Mouse (Mus musculus) hindbrain, embryonic 15.5 days (tissue): Measurements from ENCODE around the gene Runx1. TPM values are rescaled to one million over a fixed set of nuclear protein-coding genes. Genes with fewer than 3 reads are reported as not detected.

Experiments used
- ATAC-seq: fragments of 200-750 bp; cut with Nextera tagmentation; 2 replicates; pipeline ENCODE4 v1.8.0; 2017; ENCODE audit warnings: low read depth, moderate number of reproducible peaks, moderate TSS enrichment; ENCODE audit not compliant: low FRiP score
- H3K27ac ChIP-seq: fragments of 300-500 bp; sonication (generic); replicated peaks from 2 replicates; pipeline ENCODE4 v1.5.1; 2015; ENCODE audit warnings: mild to moderate bottlenecking, inconsistent platforms
- H3K27me3 ChIP-seq: fragments of 300-500 bp; sonication (generic); 2 replicates; pipeline ENCODE4 v1.6.1; 2015; ENCODE audit warnings: control low read depth, inconsistent platforms
- H3K36me3 ChIP-seq: fragments of 300-500 bp; sonication (generic); 2 replicates; pipeline ENCODE4 v1.6.1; 2015; ENCODE audit warnings: control low read depth, inconsistent platforms
- H3K4me1 ChIP-seq: fragments of 300-500 bp; sonication (generic); replicated peaks from 2 replicates; pipeline ENCODE4 v1.6.1; 2015; ENCODE audit warnings: control low read depth, inconsistent platforms
- H3K4me2 ChIP-seq: fragments of 300-500 bp; sonication (generic); 2 replicates; pipeline ENCODE4 v1.6.1; 2015; ENCODE audit warnings: moderate library complexity, mild to moderate bottlenecking, inconsistent platforms
- H3K4me3 ChIP-seq: fragments of 300-500 bp; sonication (generic); 2 replicates; pipeline ENCODE4 v1.5.1; 2015; ENCODE audit warnings: mild to moderate bottlenecking, inconsistent platforms
- H3K9ac ChIP-seq: fragments of 300-500 bp; sonication (generic); 2 replicates; pipeline ENCODE4 v1.6.1; 2015; ENCODE audit warnings: inconsistent platforms
- H3K9me3 ChIP-seq: fragments of 300-500 bp; sonication (generic); 2 replicates; pipeline ENCODE4 v1.6.1; 2016; ENCODE audit warnings: control low read depth, inconsistent platforms
- WGBS: fragments of 180-500 bp; shearing (Covaris S2); methylation state at CpG from one replicate; pipeline ENCODE4 v1.1.7; 2015; 5-methylcytosine and 5-hydroxymethylcytosine counted together
- polyA plus RNA-seq: library from polyadenylated mRNA; unstranded; fragments of >200 nt; fragmentation: Nextera tagmentation; extraction: Ambion mirVana; gene quantifications from 2 replicates; pipeline ENCODE4 v1.2.1, GENCODE M21; 2015

The Runx1 gene
- polyA plus RNA-seq, 1 experiment from 2014 or later = 1.1 TPM

DNA sequence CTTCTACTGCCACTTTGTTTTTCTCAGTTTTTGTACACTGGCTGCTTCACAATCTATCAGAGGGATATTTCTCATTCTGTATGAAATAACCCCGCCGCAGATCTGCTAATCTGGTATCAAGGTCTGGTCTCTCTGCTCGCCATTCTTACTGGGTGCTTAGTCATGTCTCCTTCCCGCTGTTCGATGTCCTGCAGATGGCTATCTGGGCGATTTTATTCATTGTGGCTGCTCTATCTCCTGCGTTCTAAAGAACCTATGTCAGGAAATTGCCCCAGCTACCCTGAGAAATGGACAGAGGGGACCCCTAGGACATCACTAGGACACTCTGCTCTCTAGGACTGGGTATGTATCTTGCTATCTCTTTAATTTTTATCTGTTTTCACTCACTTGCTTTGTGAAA is 135.2 kb downstream of the Runx1 start:
- Histone ChIP-seq H3K4me3 (no peak overlapping the region), H3K27ac (no peak overlapping the region), H3K36me3 (no peaks in the 10 kb centered on the region), H3K9me3 (no peaks in the 10 kb centered on the region), H3K27me3 (peaks cover 41% of the 10 kb centered on the region), H3K9ac (no peak overlapping the region), H3K4me1 (peaks cover 7% of the 10 kb centered on the region), H3K4me2 (no peak overlapping the region)
- ATAC-seq = no peak
- WGBS = 80% methylated on average over 7 of the region's 7 CpGs

DNA sequence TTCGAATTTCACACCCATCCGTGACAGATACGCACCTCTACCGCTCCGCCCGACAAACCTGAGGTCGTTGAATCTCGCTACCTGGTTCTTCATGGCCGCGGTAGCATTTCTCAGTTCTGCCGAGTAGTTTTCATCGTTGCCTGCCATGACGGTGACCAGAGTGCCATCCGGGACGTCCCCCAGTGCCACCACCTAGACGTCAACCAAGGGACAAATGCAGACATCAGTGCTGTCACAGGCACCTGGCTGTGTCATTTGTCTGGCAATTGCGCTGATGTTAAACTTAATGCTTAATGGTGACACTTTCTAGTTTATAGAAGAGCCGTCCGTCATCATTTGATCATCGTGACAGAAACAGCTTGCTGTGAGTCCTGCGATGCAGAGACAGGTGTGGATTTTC is 137.0 kb downstream of the Runx1 start:
- WGBS = 94% methylated on average over 21 of the region's 21 CpGs
- no peaks in the 10 kb centered on the region for H3K4me1 ChIP-seq
- H3K36me3 ChIP-seq = no peaks in the 10 kb centered on the region
- no peak overlapping the region for H3K4me2 ChIP-seq
- no peak overlapping the region for H3K9ac ChIP-seq
- ATAC-seq = no peak
- no peaks in the 10 kb centered on the region for H3K9me3 ChIP-seq
- H3K4me3 ChIP-seq = no peak overlapping the region
- H3K27ac ChIP-seq = no peak overlapping the region
- H3K27me3 ChIP-seq = peaks cover 35% of the 10 kb centered on the region

DNA sequence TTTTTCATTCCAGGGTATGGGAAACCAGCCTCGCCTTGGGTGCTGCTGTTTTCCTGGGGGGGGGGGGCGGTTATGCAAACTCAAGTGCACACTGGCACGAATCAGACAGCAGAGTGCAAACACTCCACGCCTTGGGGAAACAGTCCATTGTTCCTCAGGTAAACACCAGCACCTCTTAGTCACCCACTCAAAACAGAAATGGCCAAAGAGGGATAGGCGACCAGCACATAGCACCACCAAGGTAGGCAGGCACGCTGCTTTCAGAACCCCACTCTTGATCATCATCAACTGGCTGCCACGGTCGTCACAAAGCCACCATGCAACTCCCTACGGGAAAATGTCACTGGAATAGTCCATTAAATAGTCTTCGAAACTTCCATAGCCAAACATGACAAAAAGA is 139.0 kb downstream of the Runx1 start:
- Histone ChIP-seq H3K27me3 (peaks cover 16% of the 10 kb centered on the region), H3K9ac (no peak overlapping the region), H3K4me3 (no peak overlapping the region), H3K4me2 (no peak overlapping the region), H3K9me3 (no peaks in the 10 kb centered on the region), H3K36me3 (no peaks in the 10 kb centered on the region), H3K4me1 (no peaks in the 10 kb centered on the region), H3K27ac (no peak overlapping the region)
- ATAC-seq = no peak
- 91% methylated on average over 10 of the region's 10 CpGs for WGBS

DNA sequence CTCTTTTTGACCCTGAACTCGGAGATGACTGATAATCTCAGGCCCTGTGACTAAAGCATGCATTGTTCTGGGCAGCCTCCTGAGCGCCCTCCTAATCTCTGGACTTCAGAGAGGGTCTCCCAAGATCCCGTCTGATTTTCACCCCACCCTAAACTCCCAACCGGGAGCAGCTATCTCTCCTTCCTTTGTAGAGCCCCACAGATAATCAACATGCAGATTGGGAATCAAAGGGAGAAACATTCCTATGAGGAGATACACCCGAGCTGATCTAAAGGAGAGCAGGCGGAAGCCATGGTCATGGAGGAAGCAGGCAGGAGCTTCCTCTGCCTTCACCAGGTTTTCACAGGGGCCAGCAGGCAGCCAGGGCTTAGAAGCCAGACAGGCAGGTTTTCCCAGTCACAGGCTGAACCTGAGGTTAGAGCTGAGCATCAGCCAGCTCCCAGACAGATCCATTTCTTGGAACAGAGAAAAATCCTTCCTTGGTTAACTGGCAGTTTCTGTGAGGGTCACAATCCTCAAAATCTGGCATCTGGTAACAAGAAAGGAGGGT is 140.1 kb downstream of the Runx1 start:
- H3K27me3 ChIP-seq = 0 out of 2 replicates have a peak, but pooled peaks cover 8% of the 10 kb centered on the region
- no peak overlapping the region for H3K27ac ChIP-seq
- 50% methylated on average over 6 of the region's 6 CpGs for WGBS
- ATAC-seq = no peak
- no peaks in the 10 kb centered on the region for H3K4me1 ChIP-seq
- H3K36me3 ChIP-seq = no peaks in the 10 kb centered on the region
- no peaks in the 10 kb centered on the region for H3K9me3 ChIP-seq
- no peak overlapping the region for H3K4me3 ChIP-seq
- no peak overlapping the region for H3K4me2 ChIP-seq
- no peak overlapping the region for H3K9ac ChIP-seq

DNA sequence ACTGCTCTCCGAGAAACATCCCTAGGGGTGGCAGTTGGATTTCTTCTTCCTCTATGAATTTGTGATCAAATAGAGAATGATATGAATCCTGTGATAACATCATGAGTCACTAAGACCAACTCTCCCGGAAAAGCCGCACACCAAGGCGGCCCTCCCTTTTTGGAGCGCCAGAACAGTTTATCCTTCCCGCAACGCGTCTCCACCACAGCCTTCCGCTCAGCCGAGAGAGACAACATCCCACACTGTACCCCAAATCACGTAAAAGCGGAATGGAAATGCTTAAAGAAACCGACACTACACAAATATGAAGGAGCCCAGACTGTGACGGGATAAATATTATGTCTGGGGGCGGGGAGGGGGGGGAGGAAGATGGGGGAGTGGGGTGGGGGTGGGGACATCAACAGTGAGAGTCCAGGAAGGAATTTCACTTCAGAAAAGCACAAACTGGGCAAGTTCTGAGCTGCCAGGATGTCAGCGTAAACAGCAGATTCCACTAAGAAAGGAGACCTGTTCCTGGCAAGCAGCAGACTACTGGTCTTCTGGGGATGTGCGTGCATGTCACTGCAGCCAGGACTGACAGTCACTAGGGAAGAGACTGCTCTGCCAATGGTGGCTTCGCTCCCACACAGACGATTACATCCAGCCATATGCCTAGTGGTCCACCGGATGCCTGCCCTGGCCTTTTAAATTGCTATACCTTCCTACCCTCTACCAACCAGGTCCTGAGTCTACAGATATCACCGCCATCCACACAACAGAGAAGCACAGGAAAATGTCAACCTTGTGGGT is 141.3 kb downstream of the Runx1 start:
- ATAC-seq = no peak

DNA sequence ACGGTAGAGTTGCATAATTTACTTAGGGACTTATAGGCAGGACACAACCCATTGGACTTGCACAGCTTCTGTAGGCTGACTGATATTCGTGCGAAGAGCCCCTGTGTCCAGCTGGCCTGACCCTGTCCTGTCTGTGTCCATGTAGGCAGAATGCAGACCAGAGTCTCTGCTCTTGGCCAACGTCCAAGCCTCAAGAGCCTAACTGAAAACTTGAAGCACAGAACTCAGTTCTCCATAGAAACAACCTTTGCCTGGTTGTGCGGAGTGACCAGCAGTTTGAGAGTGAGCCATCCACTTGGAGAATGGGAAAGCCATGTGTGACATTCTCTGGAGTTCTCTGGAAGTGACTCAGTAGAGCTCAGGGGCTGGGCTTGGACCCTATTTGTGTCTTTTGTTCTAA is 149.3 kb downstream of the Runx1 start:
- Histone ChIP-seq H3K4me1 (no peaks in the 10 kb centered on the region), H3K4me3 (no peak overlapping the region), H3K9ac (no peak overlapping the region), H3K4me2 (no peak overlapping the region), H3K36me3 (no peaks in the 10 kb centered on the region), H3K9me3 (no peaks in the 10 kb centered on the region), H3K27ac (no peak overlapping the region), H3K27me3 (no peaks in the 10 kb centered on the region)
- ATAC-seq = no peak
- 83% methylated on average over 5 of the region's 5 CpGs for WGBS

More for the DNA sequence above, 141.3 kb downstream of the Runx1 start:
- H3K36me3 ChIP-seq = no peaks in the 10 kb centered on the region
- no peaks in the 10 kb centered on the region for H3K4me1 ChIP-seq
- 79% methylated on average over 21 of the region's 21 CpGs for WGBS
- no peaks in the 10 kb centered on the region for H3K9me3 ChIP-seq
- no peak overlapping the region for H3K4me3 ChIP-seq
- no peak overlapping the region for H3K9ac ChIP-seq
- no peak overlapping the region for H3K27ac ChIP-seq
- H3K27me3 ChIP-seq = no peaks in the 10 kb centered on the region
- H3K4me2 ChIP-seq = no peak overlapping the region

DNA sequence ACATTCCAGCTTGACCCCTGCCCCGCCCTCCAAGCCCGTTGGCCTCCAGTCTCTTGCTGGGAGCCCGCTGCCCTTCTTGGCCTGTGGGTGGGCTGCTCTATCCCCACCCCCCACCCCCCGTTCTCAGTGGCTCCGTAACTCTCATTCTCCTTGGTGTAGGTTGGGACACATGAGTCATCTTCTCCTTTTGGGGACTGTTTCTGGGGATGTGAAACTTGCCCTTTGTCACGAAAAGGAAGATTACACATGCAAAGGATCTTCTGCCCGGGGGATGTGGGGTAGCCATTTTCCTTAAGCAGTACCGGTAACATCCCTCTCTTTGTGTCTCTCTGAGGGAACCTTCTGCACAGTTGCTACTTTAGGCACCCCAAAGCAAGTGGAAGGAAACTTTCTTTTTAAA is 150.3 kb downstream of the Runx1 start:
- no peak overlapping the region for H3K4me3 ChIP-seq
- no peak overlapping the region for H3K4me2 ChIP-seq
- H3K27me3 ChIP-seq = no peaks in the 10 kb centered on the region
- H3K36me3 ChIP-seq = no peaks in the 10 kb centered on the region
- H3K27ac ChIP-seq = no peak overlapping the region
- no peaks in the 10 kb centered on the region for H3K9me3 ChIP-seq
- ATAC-seq = no peak
- no peak overlapping the region for H3K9ac ChIP-seq
- 59% methylated on average over 8 of the region's 8 CpGs for WGBS
- no peaks in the 10 kb centered on the region for H3K4me1 ChIP-seq

DNA sequence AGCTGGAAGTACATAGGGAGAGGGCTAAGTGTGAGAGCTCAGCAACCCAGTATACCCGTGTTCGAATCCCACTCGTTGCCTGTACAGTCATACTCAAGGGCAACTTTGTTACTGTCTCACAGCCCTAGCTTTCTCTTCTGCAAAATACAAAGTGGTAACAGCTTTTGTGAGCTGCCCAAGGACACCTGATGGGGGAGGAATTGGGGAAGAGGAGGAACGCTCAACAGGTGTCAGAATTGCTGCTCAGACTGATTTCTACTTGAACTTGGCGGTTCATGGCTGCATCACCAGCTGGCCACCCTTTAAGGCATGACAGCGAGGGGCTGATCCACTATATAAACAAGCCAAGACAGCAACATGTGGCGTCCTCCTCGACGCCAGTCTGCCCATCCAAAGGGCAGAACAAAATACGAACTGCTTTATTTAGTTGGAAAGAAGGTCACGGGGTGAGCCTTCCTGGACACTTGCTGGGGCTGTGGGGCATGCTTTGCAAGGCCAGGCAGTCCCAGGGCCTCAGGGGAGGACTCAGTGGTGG is 151.0 kb downstream of the Runx1 start:
- Histone ChIP-seq H3K4me2 (no peak overlapping the region), H3K27me3 (no peaks in the 10 kb centered on the region), H3K4me3 (no peak overlapping the region), H3K9ac (no peak overlapping the region), H3K9me3 (no peaks in the 10 kb centered on the region), H3K36me3 (no peaks in the 10 kb centered on the region), H3K27ac (no peak overlapping the region), H3K4me1 (no peaks in the 10 kb centered on the region)
- no peak for ATAC-seq
- 80% methylated on average over 11 of the region's 11 CpGs for WGBS

DNA sequence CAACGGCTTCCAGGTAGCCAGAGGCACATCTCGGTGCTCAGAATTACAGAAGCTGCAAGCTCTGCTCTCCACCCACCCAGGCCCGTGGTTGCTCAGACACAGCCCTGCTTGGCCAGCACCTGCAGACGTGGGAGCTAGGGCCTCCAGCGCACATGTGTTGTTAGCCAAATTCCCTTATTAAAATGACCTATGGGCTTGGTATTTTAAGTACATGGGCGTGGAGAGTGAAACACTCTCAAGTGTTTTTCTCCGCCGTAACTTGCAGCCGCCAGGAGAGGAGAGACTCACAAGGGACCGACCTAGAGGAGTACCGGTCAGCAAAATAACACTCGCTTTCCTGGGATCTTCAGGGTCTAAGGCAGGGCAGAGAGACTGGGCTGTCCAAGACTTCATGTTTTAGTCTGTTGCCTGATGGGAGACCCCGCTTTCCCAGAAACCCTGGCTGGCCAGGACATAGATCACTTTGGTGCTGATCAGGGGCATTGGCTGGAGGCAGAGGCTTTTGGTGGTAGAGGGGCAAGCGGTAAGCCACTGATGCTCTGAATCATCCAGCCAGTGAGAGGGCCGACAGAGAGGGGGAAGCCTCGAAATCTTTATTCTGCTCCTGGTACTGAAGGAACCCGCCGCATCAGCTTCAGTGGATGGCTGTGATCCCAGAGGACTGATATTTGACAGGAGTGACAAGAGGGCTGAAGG is 151.7 kb downstream of the Runx1 start:
- no peaks in the 10 kb centered on the region for H3K9me3 ChIP-seq
- no peak overlapping the region for H3K4me3 ChIP-seq
- no peak for ATAC-seq
- no peak overlapping the region for H3K4me2 ChIP-seq
- H3K27me3 ChIP-seq = no peaks in the 10 kb centered on the region
- no peak overlapping the region for H3K27ac ChIP-seq
- 81% methylated on average over 18 of the region's 18 CpGs for WGBS
- H3K36me3 ChIP-seq = no peaks in the 10 kb centered on the region
- H3K4me1 ChIP-seq = no peaks in the 10 kb centered on the region
- no peak overlapping the region for H3K9ac ChIP-seq

DNA sequence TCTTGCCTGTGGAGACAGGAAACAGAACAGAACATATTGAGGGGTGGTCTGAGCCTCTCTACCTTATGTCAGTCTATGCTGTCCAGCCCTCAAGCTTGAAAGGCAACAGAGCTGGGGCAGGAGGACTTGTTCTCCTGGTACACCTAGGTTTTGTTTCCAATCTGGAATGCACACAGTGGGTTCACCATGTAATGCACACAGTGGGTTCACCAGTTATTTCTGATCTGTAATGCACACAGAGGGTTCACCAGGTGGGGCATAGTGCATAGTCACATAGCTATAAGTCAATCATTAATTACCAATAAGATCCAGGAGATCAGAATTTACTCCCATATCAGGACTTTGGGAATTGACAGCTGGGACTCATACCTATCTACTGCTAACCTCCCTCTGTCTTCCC is 157.1 kb downstream of the Runx1 start:
- no peak for ATAC-seq

DNA sequence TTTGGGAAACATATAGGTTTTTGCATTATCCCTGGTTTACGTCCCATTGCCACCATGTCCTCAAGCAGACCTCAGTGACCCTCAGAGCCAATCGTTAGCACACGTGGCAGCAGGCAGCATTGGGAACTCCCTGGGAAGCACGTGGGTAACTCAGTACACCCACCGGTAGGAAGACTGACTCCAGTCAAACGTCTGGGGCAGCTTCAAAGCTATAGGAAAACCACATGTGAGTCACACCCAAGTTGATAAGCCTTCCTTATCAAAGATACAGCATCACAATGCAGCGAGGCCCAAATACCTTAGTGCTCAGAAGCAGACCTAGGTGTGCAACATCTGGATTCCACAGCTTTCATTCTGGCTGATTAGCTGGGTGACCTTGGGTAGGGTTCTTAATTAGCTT is 164.2 kb downstream of the Runx1 start:
- no peak for ATAC-seq
- 82% methylated on average over 7 of the region's 7 CpGs for WGBS
- Histone ChIP-seq H3K9ac (no peak overlapping the region), H3K36me3 (no peaks in the 10 kb centered on the region), H3K4me3 (no peak overlapping the region), H3K4me1 (no peaks in the 10 kb centered on the region), H3K27ac (no peak overlapping the region), H3K4me2 (no peak overlapping the region), H3K9me3 (no peaks in the 10 kb centered on the region), H3K27me3 (no peaks in the 10 kb centered on the region)

More for the DNA sequence above, 157.1 kb downstream of the Runx1 start:
- no peak overlapping the region for H3K4me3 ChIP-seq
- H3K9ac ChIP-seq = no peak overlapping the region
- H3K27me3 ChIP-seq = no peaks in the 10 kb centered on the region
- no peak overlapping the region for H3K4me2 ChIP-seq
- no peaks in the 10 kb centered on the region for H3K36me3 ChIP-seq
- H3K9me3 ChIP-seq = no peaks in the 10 kb centered on the region
- H3K4me1 ChIP-seq = no peaks in the 10 kb centered on the region
- H3K27ac ChIP-seq = no peak overlapping the region

DNA sequence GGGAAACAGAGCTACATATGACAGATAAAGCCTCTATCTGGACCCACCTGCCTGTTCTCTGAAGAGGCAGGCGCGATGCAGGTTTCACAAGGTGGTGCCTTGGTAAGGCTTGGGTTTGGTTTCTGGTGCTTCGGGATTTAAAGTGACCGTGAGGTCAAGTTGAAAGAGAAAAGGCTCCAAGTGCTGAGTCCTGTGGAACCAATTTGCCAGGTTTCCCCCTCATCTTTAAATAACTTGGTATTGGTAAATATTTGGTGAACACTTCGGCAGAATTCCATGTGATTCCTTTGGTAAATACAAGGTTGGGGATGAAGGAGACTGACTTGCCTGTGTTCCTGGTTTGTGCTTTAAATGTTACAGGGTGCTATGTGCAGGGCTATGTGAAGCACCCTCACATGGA is 169.2 kb downstream of the Runx1 start:
- Histone ChIP-seq H3K36me3 (no peaks in the 10 kb centered on the region), H3K27ac (no peak overlapping the region), H3K9ac (no peak overlapping the region), H3K4me1 (no peaks in the 10 kb centered on the region), H3K4me2 (no peak overlapping the region), H3K27me3 (no peaks in the 10 kb centered on the region), H3K9me3 (no peaks in the 10 kb centered on the region), H3K4me3 (no peak overlapping the region)
- ATAC-seq = no peak
- WGBS = 95% methylated on average over 5 of the region's 5 CpGs
